Mouse (Mus musculus): ENCODE measurements at regions not wholly inside any gene's neighbourhood (a gene's known extent, or its start where the extent isn't known, plus 50 kb on each side); places are given as distances from the start of the nearest gene placed in this dataset.
A peak's percentile ranks its signal among the peaks of the same experiment; 100 is the strongest.

- no peak for DNase-seq (ENCODE audit: low spot score in 2 of 2)
Measured at GRCm38 (mm10) chr8:6227901-6228300, 1122.8 kb upstream of the Slc10a2 start.

- no peak for DNase-seq (ENCODE audit: low spot score in 2 of 2)
Measured at GRCm38 (mm10) chr8:6225194-6225593, 1120.0 kb upstream of the Slc10a2 start.

- peak in 1 of 2 experiments; percentile 8 for DNase-seq (ENCODE audit: low spot score in 2 of 2)
Measured at GRCm38 (mm10) chr8:6207617-6208349, 1102.6 kb upstream of the Slc10a2 start.

- DNase-seq (ENCODE audit: low spot score in 2 of 2), result no peak
Measured at GRCm38 (mm10) chr8:6204051-6204745, 1099.0 kb upstream of the Slc10a2 start.

- no peak for DNase-seq (ENCODE audit: low spot score in 2 of 2)
Measured at GRCm38 (mm10) chr8:6191431-6191830, 1086.3 kb upstream of the Slc10a2 start.

- DNase-seq (ENCODE audit: low spot score in 2 of 2), result no peak
Measured at GRCm38 (mm10) chr8:6188422-6188821, 1083.3 kb upstream of the Slc10a2 start.

- no peak for DNase-seq (ENCODE audit: low spot score in 2 of 2)
Measured at GRCm38 (mm10) chr8:6186561-6186960, 1081.4 kb upstream of the Slc10a2 start.

GRCm38 (mm10) chr8:6179602-6180001 lies 1074.5 kb upstream of the Slc10a2 start:
- no peak for DNase-seq (ENCODE audit: low spot score in 2 of 2)

GRCm38 (mm10) chr8:6166433-6166832 lies 1061.3 kb upstream of the Slc10a2 start:
- DNase-seq (ENCODE audit: low spot score in 2 of 2), result no peak

- DNase-seq (ENCODE audit: low spot score in 2 of 2), result no peak
Measured at GRCm38 (mm10) chr8:6165230-6165629, 1060.1 kb upstream of the Slc10a2 start.

GRCm38 (mm10) chr8:6164758-6165157 lies 1059.6 kb upstream of the Slc10a2 start:
- no peak for DNase-seq (ENCODE audit: low spot score in 2 of 2)

GRCm38 (mm10) chr8:6144588-6144987 lies 1039.4 kb upstream of the Slc10a2 start:
- DNase-seq (ENCODE audit: low spot score in 2 of 2), result no peak

GRCm38 (mm10) chr8:6140090-6140489 lies 1034.9 kb upstream of the Slc10a2 start:
- no peak for DNase-seq (ENCODE audit: low spot score in 2 of 2)

GRCm38 (mm10) chr8:6139171-6139570 lies 1034.0 kb upstream of the Slc10a2 start:
- DNase-seq (ENCODE audit: low spot score in 2 of 2), result no peak

GRCm38 (mm10) chr8:6132243-6132751 lies 1027.1 kb upstream of the Slc10a2 start:
- DNase-seq (ENCODE audit: low spot score in 2 of 2), result no peak

- DNase-seq (ENCODE audit: low spot score in 2 of 2), result no peak
Measured at GRCm38 (mm10) chr8:6125265-6125664, 1020.1 kb upstream of the Slc10a2 start.

GRCm38 (mm10) chr8:6119506-6119905 lies 1014.4 kb upstream of the Slc10a2 start:
- no peak for DNase-seq (ENCODE audit: low spot score in 2 of 2)

- peak in 1 of 2 experiments; percentile 13 for DNase-seq (ENCODE audit: low spot score in 2 of 2)
Measured at GRCm38 (mm10) chr8:6111351-6111750, 1006.2 kb upstream of the Slc10a2 start.

- no peak for DNase-seq (ENCODE audit: low spot score in 2 of 2)
Measured at GRCm38 (mm10) chr8:6090028-6090427, 984.9 kb upstream of the Slc10a2 start.

- peak; percentile 11 to 21 for DNase-seq (ENCODE audit: low spot score in 2 of 2)
Measured at GRCm38 (mm10) chr8:6043939-6044577, 938.9 kb upstream of the Slc10a2 start.

GRCm38 (mm10) chr8:6012206-6012605 lies 907.1 kb upstream of the Slc10a2 start:
- DNase-seq (ENCODE audit: low spot score in 2 of 2), result peak; percentile 1 to 77

GRCm38 (mm10) chr8:6011182-6011581 lies 906.0 kb upstream of the Slc10a2 start:
- DNase-seq (ENCODE audit: low spot score in 2 of 2), result no peak
